Mouse (Mus musculus) thymus, postnatal 25 days (tissue): ENCODE results near the gene Plekha1.

ENCODE experiments used
- DNase-seq: peaks from one replicate; pipeline ENCODE4 v3.0.0; 2022

Plekha1 gene

GRCm38 (mm10) chr7:130860721-130861142 is 4.8 kb upstream of the Plekha1 start:
- DNase-seq = no peak

- DNase-seq = no peak
Measured at GRCm38 (mm10) chr7:130862501-130862900, 3.1 kb upstream of the Plekha1 start.

- no peak for DNase-seq
Measured at GRCm38 (mm10) chr7:130864711-130865110, 845 bp upstream of the Plekha1 start.

- no peak for DNase-seq
Measured at GRCm38 (mm10) chr7:130866640-130867039, 1.1 kb downstream of the Plekha1 start.

- DNase-seq = no peak
Measured at GRCm38 (mm10) chr7:130867256-130867655, 1.7 kb downstream of the Plekha1 start.

GRCm38 (mm10) chr7:130884161-130884560 is 18.6 kb downstream of the Plekha1 start:
- DNase-seq = no peak

GRCm38 (mm10) chr7:130886246-130886645 is 20.7 kb downstream of the Plekha1 start:
- DNase-seq = peak; percentile 18

- no peak for DNase-seq
Measured at GRCm38 (mm10) chr7:130887946-130888345, 22.4 kb downstream of the Plekha1 start.

GRCm38 (mm10) chr7:130890871-130891270 is 25.3 kb downstream of the Plekha1 start:
- no peak for DNase-seq

GRCm38 (mm10) chr7:130892973-130893372 is 27.4 kb downstream of the Plekha1 start:
- DNase-seq = peak; percentile 50

- DNase-seq = no peak
Measured at GRCm38 (mm10) chr7:130894931-130895617, 29.5 kb downstream of the Plekha1 start.

GRCm38 (mm10) chr7:130895618-130895945 is 30.0 kb downstream of the Plekha1 start:
- no peak for DNase-seq

- no peak for DNase-seq
Measured at GRCm38 (mm10) chr7:130896064-130896463, 30.5 kb downstream of the Plekha1 start.

GRCm38 (mm10) chr7:130897201-130897600 is 31.6 kb downstream of the Plekha1 start:
- DNase-seq = no peak

- no peak for DNase-seq
Measured at GRCm38 (mm10) chr7:130898373-130898772, 32.8 kb downstream of the Plekha1 start.

- DNase-seq = no peak
Measured at GRCm38 (mm10) chr7:130900233-130900848, 34.8 kb downstream of the Plekha1 start.

GRCm38 (mm10) chr7:130902929-130903328 is 37.4 kb downstream of the Plekha1 start:
- no peak for DNase-seq

- DNase-seq = peak; percentile 57
Measured at GRCm38 (mm10) chr7:130903505-130904074, 38.0 kb downstream of the Plekha1 start.

- DNase-seq = no peak
Measured at GRCm38 (mm10) chr7:130904571-130905365, 39.2 kb downstream of the Plekha1 start.

- DNase-seq = no peak
Measured at GRCm38 (mm10) chr7:130910841-130911240, 45.3 kb downstream of the Plekha1 start.

- DNase-seq = peak; percentile 19
Measured at GRCm38 (mm10) chr7:130914693-130915363, 49.3 kb downstream of the Plekha1 start.

- no peak for DNase-seq
Measured at GRCm38 (mm10) chr7:130918260-130918659, 52.7 kb downstream of the Plekha1 start.
